Mouse (Mus musculus): ENCODE results near the gene Ssc4d. TPM values are rescaled to one million over a fixed set of nuclear protein-coding genes. Genes with fewer than 3 reads are reported as not detected.

Gene Ssc4d
- polyA plus RNA-seq, 1 experiment from 2014 or later, result 4.6 TPM

- ATAC-seq (ENCODE audit: insufficient number of reproducible peaks, low FRiP score, low TSS enrichment, low read depth), result no peak
- no peaks in the 10 kb centered on the region for H3K9me3 ChIP-seq (ENCODE audit: control insufficient read depth, low read length)
- no peaks in the 10 kb centered on the region for H3K4me1 ChIP-seq (ENCODE audit: control insufficient read depth, insufficient read depth, low read length)
- 90% methylated on average over 3 of the region's 3 CpGs for WGBS
- H3K9ac ChIP-seq (ENCODE audit: low read length), result no peak overlapping the region
- no peak for DNase-seq (ENCODE audit: low spot score)
- no peak overlapping the region for H3K4me3 ChIP-seq (ENCODE audit: low read depth, low read length)
- H3K4me2 ChIP-seq (ENCODE audit: low read depth, severe bottlenecking), result no peak overlapping the region
- H3K27ac ChIP-seq (replicated peaks; ENCODE audit: low read depth, low read length), result no peak overlapping the region
- peaks cover 31% of the 10 kb centered on the region for H3K36me3 ChIP-seq (ENCODE audit: control insufficient read depth, insufficient read depth, low read length)
- H3K27me3 ChIP-seq (ENCODE audit: control insufficient read depth, insufficient read depth, low read length), result no peaks in the 10 kb centered on the region
Observed at GRCm38 (mm10) chr5:135916601-135917000, 57.7 kb downstream of the Ssc4d start.

GRCm38 (mm10) chr5:135916051-135916565 lies 58.2 kb downstream of the Ssc4d start:
- Histone ChIP-seq H3K4me1 (ENCODE audit: control insufficient read depth, insufficient read depth, low read length) (no peaks in the 10 kb centered on the region), H3K9me3 (ENCODE audit: control insufficient read depth, low read length) (no peaks in the 10 kb centered on the region), H3K27me3 (ENCODE audit: control insufficient read depth, insufficient read depth, low read length) (no peaks in the 10 kb centered on the region), H3K36me3 (ENCODE audit: control insufficient read depth, insufficient read depth, low read length) (peaks cover 29% of the 10 kb centered on the region), H3K9ac (ENCODE audit: low read length) (no peak overlapping the region), H3K4me3 (ENCODE audit: low read depth, low read length) (no peak overlapping the region), H3K27ac (replicated peaks; ENCODE audit: low read depth, low read length) (no peak overlapping the region), H3K4me2 (ENCODE audit: low read depth, severe bottlenecking) (no peak overlapping the region)
- DNase-seq (ENCODE audit: low spot score), result no peak
- ATAC-seq (ENCODE audit: insufficient number of reproducible peaks, low FRiP score, low TSS enrichment, low read depth), result no peak
- WGBS, result 83% methylated on average over 6 of the region's 6 CpGs

GRCm38 (mm10) chr5:135914156-135914555 lies 60.2 kb downstream of the Ssc4d start:
- Histone ChIP-seq H3K27ac (replicated peaks; ENCODE audit: low read depth, low read length) (no peak overlapping the region), H3K9me3 (ENCODE audit: control insufficient read depth, low read length) (no peaks in the 10 kb centered on the region), H3K4me1 (ENCODE audit: control insufficient read depth, insufficient read depth, low read length) (no peaks in the 10 kb centered on the region), H3K27me3 (ENCODE audit: control insufficient read depth, insufficient read depth, low read length) (no peaks in the 10 kb centered on the region), H3K4me3 (ENCODE audit: low read depth, low read length) (no peak overlapping the region), H3K9ac (ENCODE audit: low read length) (no peak overlapping the region), H3K36me3 (ENCODE audit: control insufficient read depth, insufficient read depth, low read length) (peaks cover 26% of the 10 kb centered on the region), H3K4me2 (ENCODE audit: low read depth, severe bottlenecking) (no peak overlapping the region)
- DNase-seq (ENCODE audit: low spot score), result no peak
- 94% methylated on average over 6 of the region's 6 CpGs for WGBS
- ATAC-seq (ENCODE audit: insufficient number of reproducible peaks, low FRiP score, low TSS enrichment, low read depth), result no peak

GRCm38 (mm10) chr5:135913201-135913600 lies 61.1 kb downstream of the Ssc4d start:
- no peak overlapping the region for H3K4me3 ChIP-seq (ENCODE audit: low read depth, low read length)
- no peak overlapping the region for H3K27ac ChIP-seq (replicated peaks; ENCODE audit: low read depth, low read length)
- DNase-seq (ENCODE audit: low spot score) (no peak), ATAC-seq (ENCODE audit: insufficient number of reproducible peaks, low FRiP score, low TSS enrichment, low read depth) (no peak)
- no peaks in the 10 kb centered on the region for H3K9me3 ChIP-seq (ENCODE audit: control insufficient read depth, low read length)
- H3K4me1 ChIP-seq (ENCODE audit: control insufficient read depth, insufficient read depth, low read length), result no peaks in the 10 kb centered on the region
- peaks cover 28% of the 10 kb centered on the region for H3K36me3 ChIP-seq (ENCODE audit: control insufficient read depth, insufficient read depth, low read length)
- no peaks in the 10 kb centered on the region for H3K27me3 ChIP-seq (ENCODE audit: control insufficient read depth, insufficient read depth, low read length)
- no peak overlapping the region for H3K9ac ChIP-seq (ENCODE audit: low read length)
- no peak overlapping the region for H3K4me2 ChIP-seq (ENCODE audit: low read depth, severe bottlenecking)
- 81% methylated on average over 5 of the region's 5 CpGs for WGBS

GRCm38 (mm10) chr5:135911633-135912220 lies 62.6 kb downstream of the Ssc4d start:
- H3K9ac ChIP-seq (ENCODE audit: low read length), result no peak overlapping the region
- ATAC-seq (ENCODE audit: insufficient number of reproducible peaks, low FRiP score, low TSS enrichment, low read depth) (no peak), DNase-seq (ENCODE audit: low spot score) (no peak)
- no peak overlapping the region for H3K4me2 ChIP-seq (ENCODE audit: low read depth, severe bottlenecking)
- H3K27ac ChIP-seq (replicated peaks; ENCODE audit: low read depth, low read length), result no peak overlapping the region
- no peak overlapping the region for H3K4me3 ChIP-seq (ENCODE audit: low read depth, low read length)
- 90% methylated on average over 11 of the region's 11 CpGs for WGBS
- H3K9me3 ChIP-seq (ENCODE audit: control insufficient read depth, low read length), result no peaks in the 10 kb centered on the region
- peaks cover 27% of the 10 kb centered on the region for H3K36me3 ChIP-seq (ENCODE audit: control insufficient read depth, insufficient read depth, low read length)
- H3K27me3 ChIP-seq (ENCODE audit: control insufficient read depth, insufficient read depth, low read length), result no peaks in the 10 kb centered on the region
- no peaks in the 10 kb centered on the region for H3K4me1 ChIP-seq (ENCODE audit: control insufficient read depth, insufficient read depth, low read length)

- no peak overlapping the region for H3K4me2 ChIP-seq (ENCODE audit: low read depth, severe bottlenecking)
Observed at GRCm38 (mm10) chr5:135910813-135911212, 63.5 kb downstream of the Ssc4d start.

More at GRCm38 (mm10) chr5:135910813-135911212, 63.5 kb downstream of the Ssc4d start:
- Histone ChIP-seq H3K9ac (ENCODE audit: low read length) (no peak overlapping the region), H3K4me1 (ENCODE audit: control insufficient read depth, insufficient read depth, low read length) (no peaks in the 10 kb centered on the region), H3K27ac (replicated peaks; ENCODE audit: low read depth, low read length) (no peak overlapping the region), H3K4me3 (ENCODE audit: low read depth, low read length) (no peak overlapping the region), H3K9me3 (ENCODE audit: control insufficient read depth, low read length) (no peaks in the 10 kb centered on the region), H3K27me3 (ENCODE audit: control insufficient read depth, insufficient read depth, low read length) (no peaks in the 10 kb centered on the region), H3K36me3 (ENCODE audit: control insufficient read depth, insufficient read depth, low read length) (peaks cover 24% of the 10 kb centered on the region)
- WGBS, result 90% methylated on average over 25 of the region's 25 CpGs
- ATAC-seq (ENCODE audit: insufficient number of reproducible peaks, low FRiP score, low TSS enrichment, low read depth) (no peak), DNase-seq (ENCODE audit: low spot score) (no peak)

Other genes with a start within 250 kb of the Ssc4d start
- gene Tmem120a, start 230.1 kb downstream of the Ssc4d start, polyA plus RNA-seq (2014; fragmentation: Nextera tagmentation; extraction: Ambion mirVana), result 43.6 and 49.5 TPM in 2 replicates
- gene Styxl1, start 196.1 kb downstream of the Ssc4d start, polyA plus RNA-seq (2014; fragmentation: Nextera tagmentation; extraction: Ambion mirVana), result 0.40 TPM in 1 of 2 replicates, not detected in the other
- 550 and 569 TPM in 2 replicates for gene Mdh2, start 196.1 kb downstream of the Ssc4d start, polyA plus RNA-seq (2014; fragmentation: Nextera tagmentation; extraction: Ambion mirVana)
- gene Srrm3, start 167.6 kb downstream of the Ssc4d start, polyA plus RNA-seq (2014; fragmentation: Nextera tagmentation; extraction: Ambion mirVana), result not detected in 2 replicates
- 30.7 and 35.4 TPM in 2 replicates for gene Hspb1, start 86.6 kb downstream of the Ssc4d start, polyA plus RNA-seq (2014; fragmentation: Nextera tagmentation; extraction: Ambion mirVana)
- gene Ywhag, start 39.9 kb downstream of the Ssc4d start, polyA plus RNA-seq (2014; fragmentation: Nextera tagmentation; extraction: Ambion mirVana), result 98.2 and 105 TPM in 2 replicates
- not detected in 2 replicates for gene Zp3, start 5.6 kb upstream of the Ssc4d start, polyA plus RNA-seq (2014; fragmentation: Nextera tagmentation; extraction: Ambion mirVana)
- 32.3 and 33.8 TPM in 2 replicates for gene Dtx2, start 20.3 kb upstream of the Ssc4d start, polyA plus RNA-seq (2014; fragmentation: Nextera tagmentation; extraction: Ambion mirVana)
- 0.18 and 0.67 TPM in 2 replicates for gene Upk3b, start 64.0 kb upstream of the Ssc4d start, polyA plus RNA-seq (2014; fragmentation: Nextera tagmentation; extraction: Ambion mirVana)
- gene Upk3bl, start 80.0 kb upstream of the Ssc4d start, polyA plus RNA-seq (2014; fragmentation: Nextera tagmentation; extraction: Ambion mirVana), result 4.0 TPM in 2 replicates
- 3.3 and 4.4 TPM in 2 replicates for gene Rasa4, start 109.4 kb upstream of the Ssc4d start, polyA plus RNA-seq (2014; fragmentation: Nextera tagmentation; extraction: Ambion mirVana)
- gene Polr2j, start 142.1 kb upstream of the Ssc4d start, polyA plus RNA-seq (2014; fragmentation: Nextera tagmentation; extraction: Ambion mirVana), result 274 and 281 TPM in 2 replicates
- 50.5 TPM in 2 replicates for gene Lrwd1, start 161.5 kb upstream of the Ssc4d start, polyA plus RNA-seq (2014; fragmentation: Nextera tagmentation; extraction: Ambion mirVana)
- 23.9 and 24.7 TPM in 2 replicates for gene Alkbh4, start 161.6 kb upstream of the Ssc4d start, polyA plus RNA-seq (2014; fragmentation: Nextera tagmentation; extraction: Ambion mirVana)
- gene Orai2, start 196.2 kb upstream of the Ssc4d start, polyA plus RNA-seq (2014; fragmentation: Nextera tagmentation; extraction: Ambion mirVana), result 4.5 and 5.6 TPM in 2 replicates
- 79.9 and 85.0 TPM in 2 replicates for gene Prkrip1, start 224.4 kb upstream of the Ssc4d start, polyA plus RNA-seq (2014; fragmentation: Nextera tagmentation; extraction: Ambion mirVana)